Mouse (Mus musculus) embryonic stem cell, embryonic (primary cell): ENCODE measurements around the gene Rtn1.

Experiments
- CTCF ChIA-PET, 4 experiments: fragments of 300-600 bp in 2 of 4; fragments of 350-600 bp in 2 of 4; sonication (Branson Sonifier 250); formaldehyde crosslinking; loops; one replicate each; lab custom pipeline; 2022; ENCODE audit warnings: inconsistent platforms in 2 of 4; lab: Charles Lee
- POLR2A ChIA-PET, 4 experiments: fragments of 300-600 bp in 2 of 4; fragments of 350-600 bp in 2 of 4; sonication (Branson Sonifier 250); formaldehyde crosslinking; loops; one replicate each; lab custom pipeline; 2022; ENCODE audit warnings: antibody characterized with exemption in 4 of 4, inconsistent platforms in 1 of 4; lab: Charles Lee

Gene Rtn1

DNA sequence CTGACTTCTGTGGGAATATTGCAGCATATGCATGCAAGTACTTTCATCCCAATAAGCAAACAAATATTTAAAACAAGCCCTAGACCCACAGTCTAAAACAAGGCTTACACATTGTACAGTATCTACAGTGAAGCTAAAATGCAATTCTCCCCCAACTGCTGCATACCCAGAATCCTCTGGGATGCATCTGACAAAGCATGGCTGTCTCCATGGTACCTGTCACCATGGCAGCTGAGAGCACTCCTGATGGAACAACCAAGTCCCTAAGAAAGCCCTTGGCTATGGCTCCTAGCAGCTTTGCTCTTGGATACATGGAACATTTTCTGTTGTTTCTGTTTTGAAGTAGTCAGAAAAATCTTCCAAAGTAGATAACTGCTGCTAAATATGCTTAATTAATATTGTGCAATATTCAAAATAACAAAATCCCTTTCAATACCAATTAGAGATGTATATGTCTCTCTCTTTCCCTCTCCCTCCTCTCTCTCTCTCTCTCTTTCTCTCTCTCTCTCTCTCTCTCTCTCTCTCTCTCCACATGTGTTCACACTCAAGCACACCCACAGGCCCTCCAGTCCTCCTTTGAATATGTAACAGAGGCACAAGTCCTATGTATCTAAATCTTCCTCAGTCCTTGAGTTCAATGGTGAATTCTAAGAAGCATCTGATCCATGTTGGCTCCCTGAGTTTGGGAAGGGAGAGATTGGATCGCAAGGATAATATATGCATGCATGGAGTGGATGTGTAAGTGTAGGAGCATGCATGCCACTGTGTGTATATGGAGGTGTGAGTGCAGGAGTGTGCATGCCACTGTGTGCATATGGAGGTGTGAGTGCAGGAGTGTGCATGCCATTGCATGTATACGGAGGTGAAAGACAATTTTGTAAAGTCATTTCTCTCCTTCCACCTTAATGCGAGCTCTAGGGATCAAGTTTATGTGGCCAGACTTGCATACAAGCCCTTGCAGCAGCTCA is 143.3 kb downstream of the Rtn1 start:
- ChIA-PET CTCF (interaction anchor here in 3 of 4 experiments (0.6 to 1.5 kb wide), 3 partner anchors 19 to 211 kb away, joined by 3 read pairs; no protein-coding TSS in a partner anchor), POLR2A (interaction anchor here in 1 of 4 experiments (1.2 kb wide), 1 partner anchor 119 kb away, joined by 3 read pairs; no protein-coding TSS in a partner anchor)

DNA sequence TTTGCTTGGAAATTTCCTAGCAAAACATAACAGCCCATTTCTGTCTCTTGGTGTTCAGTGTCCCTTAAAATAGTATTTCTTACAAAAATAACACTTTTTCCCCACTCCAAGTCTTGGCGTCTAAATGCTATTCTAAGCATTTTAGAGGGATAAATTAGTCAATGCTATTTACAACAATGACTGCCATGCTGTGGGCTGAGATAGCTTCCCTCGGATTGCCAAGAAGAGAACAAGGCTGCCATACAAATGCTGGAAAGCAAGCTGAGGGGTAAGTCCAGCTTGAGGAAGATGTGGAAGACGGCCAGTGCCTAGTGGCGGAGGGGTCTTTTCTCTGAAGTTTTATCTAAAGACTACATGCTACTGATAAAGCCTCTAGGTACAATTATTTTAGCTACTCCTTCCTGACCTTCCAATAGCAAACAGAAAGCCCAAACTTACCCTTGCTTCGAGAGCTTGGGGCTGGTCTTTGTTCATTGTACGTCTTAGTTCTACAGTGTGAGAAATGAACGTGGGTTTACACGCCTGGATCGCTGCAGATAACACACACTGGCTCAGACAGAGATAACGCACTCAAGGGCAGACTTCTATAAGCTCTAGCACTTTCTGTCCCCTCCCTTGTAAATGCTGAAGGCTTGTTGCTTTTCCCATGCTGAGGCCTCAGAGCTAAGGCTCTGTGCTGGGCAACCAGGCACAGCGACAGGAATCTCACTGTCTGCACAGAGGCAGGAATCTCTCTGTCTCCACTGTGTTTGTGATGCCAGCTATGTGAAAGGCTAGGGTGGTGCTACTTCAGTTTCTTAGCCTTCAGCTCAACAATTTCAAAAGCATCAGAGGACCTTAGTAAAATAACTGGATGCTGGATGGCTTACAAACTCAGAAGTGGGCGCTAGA is 145.4 kb downstream of the Rtn1 start:
- ChIA-PET CTCF (interaction anchor here in 2 of 4 experiments (0.6 to 1.5 kb wide), 3 partner anchors 17 to 835 kb away, joined by 3 read pairs; no protein-coding TSS in a partner anchor), POLR2A (interaction anchor here in 2 of 4 experiments (0.8 to 1.1 kb wide), 2 partner anchors 86 to 393 kb away, joined by 3 to 5 read pairs; no protein-coding TSS in a partner anchor)

DNA sequence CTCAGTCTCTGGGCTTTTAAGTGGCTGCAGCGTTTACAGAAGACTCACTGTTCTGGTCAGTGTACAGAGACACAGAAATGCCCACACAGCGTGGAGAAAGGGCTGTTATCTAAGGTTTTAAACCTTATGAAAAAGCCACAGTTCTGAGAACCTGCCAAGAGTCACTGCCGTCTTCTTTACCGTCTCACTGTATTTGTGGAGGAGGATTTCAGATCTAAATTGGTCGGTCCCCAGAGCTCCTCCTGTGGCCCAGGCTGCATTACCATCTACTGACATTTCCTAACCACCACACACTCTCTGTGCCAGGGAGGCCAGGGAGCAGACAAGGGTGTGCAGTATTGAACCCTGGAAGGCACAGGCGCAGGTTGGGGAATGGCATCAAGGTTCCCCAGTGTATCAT is 151.9 kb downstream of the Rtn1 start:
- CTCF ChIA-PET: interaction anchor here in 2 of 4 experiments (0.6 to 0.7 kb wide), 2 partner anchors 394 kb away, joined by 3 to 8 read pairs; no protein-coding TSS in a partner anchor
- POLR2A ChIA-PET: interaction anchor here in 3 of 4 experiments (0.6 to 0.7 kb wide), 3 partner anchors 11 to 765 kb away, joined by 3 to 5 read pairs (median 3); no protein-coding TSS in a partner anchor

DNA sequence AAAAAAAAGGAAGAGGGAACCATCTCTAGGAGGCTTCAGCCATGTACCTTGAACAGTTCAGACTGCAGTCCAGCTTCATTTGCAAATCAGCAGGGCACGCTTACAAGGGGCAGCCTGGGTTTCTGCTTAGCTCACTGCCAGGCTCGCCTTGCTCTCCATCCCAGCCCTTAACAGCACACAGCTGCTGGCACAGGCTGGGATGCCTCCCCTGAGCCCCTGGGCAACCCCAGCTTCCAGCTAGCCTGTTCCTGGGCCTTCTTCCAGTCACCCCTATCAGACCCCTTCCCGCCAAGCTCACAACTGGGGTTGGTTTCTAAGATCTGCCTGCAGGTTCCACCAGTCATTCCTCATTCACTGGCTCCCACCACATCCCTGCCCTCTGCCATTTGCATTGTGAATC is 155.8 kb downstream of the Rtn1 start:
- CTCF ChIA-PET: no interaction called here
- POLR2A ChIA-PET: interaction anchor here in 1 of 4 experiments (0.7 to 1.0 kb wide), 2 partner anchors 14 to 137 kb away, joined by 3 to 4 read pairs; no protein-coding TSS in a partner anchor

DNA sequence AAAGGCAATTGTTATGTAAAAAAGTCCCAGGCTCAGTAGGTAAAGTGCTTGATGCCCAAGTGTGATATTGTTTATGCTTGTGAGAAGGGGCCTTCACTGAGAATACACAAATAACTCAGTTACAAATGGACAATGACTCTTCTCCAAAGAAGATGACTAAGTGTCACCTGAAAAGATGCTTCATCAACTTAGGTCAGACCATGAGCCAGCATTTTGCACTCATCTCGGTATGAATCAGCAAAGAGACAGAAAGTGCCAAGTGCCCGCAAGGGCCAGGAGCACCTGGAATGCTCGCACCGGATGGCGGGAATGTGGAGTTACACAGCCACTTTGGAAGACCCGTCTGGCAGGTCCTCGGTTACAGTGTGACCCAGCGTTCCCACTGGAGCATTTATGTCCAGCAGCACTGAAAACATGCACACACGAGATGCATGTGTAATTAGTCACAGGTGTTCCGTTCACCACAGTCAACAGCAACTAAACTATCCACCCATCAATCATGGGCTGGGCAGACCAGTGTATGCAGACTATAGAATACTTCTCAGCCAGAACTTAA is 156.9 kb downstream of the Rtn1 start:
- ChIA-PET CTCF (no interaction called here), POLR2A (no interaction called here)

DNA sequence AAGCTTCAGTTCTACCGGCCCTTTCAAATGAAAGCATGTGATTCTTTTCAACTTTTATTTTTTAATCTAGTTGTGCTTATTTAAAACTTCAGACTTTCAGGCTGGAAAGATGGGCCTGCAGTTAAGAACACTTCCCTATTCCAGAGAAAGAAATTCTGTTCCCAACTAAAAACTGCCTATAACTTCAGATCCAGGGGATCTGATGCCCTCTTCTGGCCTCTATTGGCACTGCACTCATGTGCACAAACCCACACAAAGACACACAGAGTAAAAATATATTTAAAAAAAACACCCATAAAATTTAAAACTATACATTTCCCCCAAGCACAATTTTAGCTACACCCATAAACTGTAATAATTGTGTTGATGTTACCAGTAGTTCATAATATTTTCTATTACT is 163.9 kb downstream of the Rtn1 start:
- POLR2A ChIA-PET: no interaction called here
- CTCF ChIA-PET: interaction anchor here in 1 of 4 experiments (1.2 kb wide), 1 partner anchor 140 kb away, joined by 6 read pairs; no protein-coding TSS in a partner anchor

DNA sequence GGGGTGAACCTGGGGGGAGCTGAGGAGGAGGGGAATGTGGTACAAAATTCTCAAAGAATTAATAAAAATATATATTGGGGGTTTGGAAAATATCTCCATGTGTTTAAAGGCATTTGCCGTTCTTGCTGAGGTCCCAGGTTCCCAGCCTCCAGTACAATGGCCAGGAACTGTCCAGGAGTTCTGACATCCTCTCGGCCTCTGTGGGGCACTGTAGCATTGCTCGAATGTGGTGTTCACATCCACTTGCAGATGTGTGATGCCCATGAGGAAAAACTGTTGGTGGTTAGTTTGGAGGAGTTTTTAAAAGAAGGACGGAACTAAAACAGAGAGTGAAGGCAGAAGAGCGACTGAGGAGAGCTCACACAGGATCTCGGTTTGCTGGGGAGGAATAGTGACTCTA is 166.0 kb downstream of the Rtn1 start:
- CTCF ChIA-PET: interaction anchor here in 1 of 4 experiments (0.7 kb wide), 1 partner anchor 138 kb away, joined by 3 read pairs; no protein-coding TSS in a partner anchor
- POLR2A ChIA-PET: no interaction called here

DNA sequence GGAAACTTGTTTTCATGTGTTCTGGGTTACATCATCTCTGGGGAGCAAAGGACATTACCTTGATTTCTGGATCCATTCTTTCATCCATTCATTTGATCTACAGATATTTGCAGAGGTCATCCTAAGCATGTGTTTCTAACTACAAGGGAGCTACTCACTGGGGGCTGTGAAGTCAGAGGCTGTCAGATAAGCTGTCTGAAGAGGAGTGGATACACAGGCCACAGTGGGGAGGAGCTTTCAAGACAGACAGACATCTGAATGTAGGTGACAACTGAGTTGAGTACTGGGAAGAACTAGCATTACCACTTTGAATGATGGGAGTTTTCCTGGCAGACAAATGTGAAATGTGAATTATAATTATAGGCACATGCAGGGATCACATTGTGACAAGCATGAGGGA is 168.3 kb downstream of the Rtn1 start:
- POLR2A ChIA-PET: no interaction called here
- CTCF ChIA-PET: no interaction called here

DNA sequence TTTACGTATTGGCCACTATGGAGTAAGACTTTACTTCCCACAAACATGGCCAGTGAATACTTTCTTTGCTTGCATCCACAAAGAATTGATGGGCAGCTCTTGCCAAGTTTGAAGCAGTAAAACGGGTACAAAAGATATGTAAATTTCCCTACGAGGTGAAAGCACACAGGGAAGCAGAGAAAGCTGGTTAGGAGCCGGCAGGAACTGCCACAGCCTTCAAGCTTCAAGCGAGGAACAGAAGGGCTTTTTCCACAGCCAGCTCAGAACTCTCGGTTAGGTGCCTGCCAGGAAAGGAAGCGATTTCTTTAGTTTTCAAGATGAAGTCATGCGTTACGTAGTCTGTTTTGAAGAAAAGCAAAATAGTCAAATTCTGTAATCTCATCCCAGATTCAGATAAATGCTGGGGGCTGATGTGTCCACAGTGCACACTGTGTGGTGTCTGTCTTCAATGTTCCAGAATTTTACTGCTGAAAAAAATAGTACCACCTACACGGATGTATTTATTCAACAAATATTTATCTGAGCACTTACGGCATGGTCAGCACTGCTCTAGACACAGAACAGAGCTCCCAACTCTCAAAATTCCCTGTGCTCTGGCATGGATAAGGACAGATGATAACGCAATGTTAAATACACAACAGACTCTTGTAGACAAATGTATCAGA is 169.5 kb downstream of the Rtn1 start:
- CTCF ChIA-PET: interaction anchor here in 1 of 4 experiments (0.9 kb wide), 1 partner anchor 135 kb away, joined by 3 read pairs; no protein-coding TSS in a partner anchor
- POLR2A ChIA-PET: interaction anchor here in 2 of 4 experiments (1.1 to 1.3 kb wide), 3 partner anchors 14 to 16 kb away, joined by 3 read pairs; no protein-coding TSS in a partner anchor

DNA sequence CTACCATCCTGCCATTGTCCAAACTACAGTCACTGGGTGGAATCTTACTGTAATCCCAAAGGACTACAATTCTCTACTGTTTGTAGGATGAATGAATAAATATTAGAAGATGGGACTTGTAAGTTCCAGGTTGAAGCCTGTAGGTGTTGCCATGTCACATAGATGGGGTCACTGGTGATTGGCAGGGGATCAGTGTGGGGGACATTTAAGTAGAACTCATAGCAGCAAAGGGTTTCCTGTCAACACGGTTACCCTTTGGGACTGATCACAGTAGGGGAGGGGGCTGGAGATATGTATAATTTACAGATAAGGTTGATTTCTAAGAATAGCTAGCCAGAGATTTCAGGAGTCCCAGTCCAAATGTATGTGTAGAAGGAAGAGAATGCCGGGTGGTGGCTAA is 171.6 kb downstream of the Rtn1 start:
- ChIA-PET POLR2A (interaction anchor here in 3 of 4 experiments (0.6 to 1.8 kb wide), 4 partner anchors 14 to 541 kb away, joined by 3 to 9 read pairs (median 4); partner anchors contain the start of genes Jkamp (in 1 of the 3) and L3hypdh (in 1 of the 3)), CTCF (interaction anchor here in 2 of 4 experiments (0.6 to 0.7 kb wide), 2 partner anchors 876 to 1035 kb away, joined by 4 to 5 read pairs; no protein-coding TSS in a partner anchor)

DNA sequence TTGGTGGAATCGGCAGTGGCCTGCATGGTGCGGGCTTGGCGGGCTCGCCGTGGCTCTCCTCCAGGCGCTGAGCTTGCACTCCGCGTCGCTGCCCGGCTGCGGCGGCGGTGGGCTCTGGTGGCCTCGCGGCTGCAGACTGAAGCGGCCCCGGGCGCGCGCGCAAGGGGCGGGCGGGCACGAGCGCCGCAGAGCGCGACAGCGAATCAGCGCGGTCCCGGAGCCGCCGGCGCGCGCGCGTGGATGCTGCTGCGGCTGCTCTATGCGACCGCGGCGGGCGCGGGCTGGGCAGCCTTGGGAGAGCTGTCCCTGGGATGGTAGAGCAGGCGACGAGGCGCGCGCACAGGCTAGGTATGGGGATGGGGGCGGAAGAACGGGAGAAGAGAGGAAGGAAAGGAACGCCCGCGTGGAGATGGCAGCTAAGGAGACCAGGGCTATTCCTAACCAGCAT is 172.3 kb downstream of the Rtn1 start:
- ChIA-PET CTCF (interaction anchor here in 1 of 4 experiments (1.0 kb wide), 1 partner anchor 132 kb away, joined by 3 read pairs; no protein-coding TSS in a partner anchor), POLR2A (interaction anchor here in 3 of 4 experiments (0.6 to 1.8 kb wide), 4 partner anchors 13 to 541 kb away, joined by 3 to 9 read pairs (median 4); partner anchors contain the start of genes Jkamp (in 1 of the 3) and L3hypdh (in 1 of the 3))

DNA sequence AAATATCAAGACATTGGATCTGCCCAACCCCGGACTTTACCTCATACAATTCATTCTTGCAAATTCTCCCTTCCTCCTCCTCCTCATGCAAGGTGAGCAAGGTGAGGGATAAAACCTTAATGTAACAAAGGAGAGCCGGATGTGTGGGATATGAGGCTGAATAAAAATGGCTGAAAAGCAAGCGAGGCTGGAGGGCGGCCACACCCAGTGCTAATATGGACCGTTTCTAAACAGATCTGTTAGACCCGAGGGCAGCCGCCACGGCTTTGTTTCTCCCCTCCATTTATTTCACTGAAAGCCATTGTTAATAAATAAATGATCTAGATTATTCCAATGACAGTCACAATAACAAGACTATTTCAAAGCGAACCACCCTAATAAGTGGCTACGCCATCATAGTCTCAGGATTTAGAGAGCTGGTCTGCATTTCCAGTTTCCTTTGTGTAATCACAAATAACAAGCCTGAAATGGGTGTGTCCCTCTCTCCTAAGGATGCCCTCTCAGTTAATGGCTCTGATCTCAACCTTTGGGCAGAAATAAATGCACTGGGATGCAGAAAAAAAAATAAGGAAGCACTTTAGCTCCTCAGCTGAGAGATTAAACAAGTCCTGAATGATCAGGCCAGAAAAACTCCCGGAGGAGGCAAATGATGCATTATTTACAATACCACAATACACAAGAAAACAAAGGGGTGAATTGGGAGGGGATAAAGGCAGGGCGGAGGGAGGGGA is 173.1 kb downstream of the Rtn1 start:
- ChIA-PET POLR2A (interaction anchor here in 2 of 4 experiments (1.1 to 1.8 kb wide), 3 partner anchors 12 to 152 kb away, joined by 3 to 5 read pairs (median 3); partner anchors contain the start of genes Jkamp (in 1 of the 2) and L3hypdh (in 1 of the 2)), CTCF (interaction anchor here in 1 of 4 experiments (1.0 kb wide), 1 partner anchor 131 kb away, joined by 3 read pairs; no protein-coding TSS in a partner anchor)

DNA sequence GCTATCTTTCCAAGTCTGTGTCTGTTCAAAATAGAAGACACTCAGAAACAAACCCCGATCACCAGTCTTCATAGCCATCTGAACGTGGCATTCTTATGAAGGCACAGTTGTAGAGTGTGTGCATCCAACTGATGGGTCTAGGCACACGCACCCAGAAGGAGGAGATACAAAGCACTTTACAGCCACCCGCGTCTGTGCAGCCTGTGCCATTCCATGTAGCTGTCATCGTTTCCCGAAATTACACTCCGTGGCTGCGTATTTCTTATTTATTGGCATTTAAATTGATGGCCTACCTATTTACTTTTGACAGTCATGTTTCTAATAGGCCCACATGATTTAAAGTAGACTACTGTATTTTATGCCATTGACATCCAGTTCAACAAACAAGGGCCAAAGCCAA is 173.9 kb downstream of the Rtn1 start:
- CTCF ChIA-PET: no interaction called here
- POLR2A ChIA-PET: interaction anchor here in 1 of 4 experiments (1.3 kb wide), 1 partner anchor 12 kb away, joined by 3 read pairs; no protein-coding TSS in a partner anchor

DNA sequence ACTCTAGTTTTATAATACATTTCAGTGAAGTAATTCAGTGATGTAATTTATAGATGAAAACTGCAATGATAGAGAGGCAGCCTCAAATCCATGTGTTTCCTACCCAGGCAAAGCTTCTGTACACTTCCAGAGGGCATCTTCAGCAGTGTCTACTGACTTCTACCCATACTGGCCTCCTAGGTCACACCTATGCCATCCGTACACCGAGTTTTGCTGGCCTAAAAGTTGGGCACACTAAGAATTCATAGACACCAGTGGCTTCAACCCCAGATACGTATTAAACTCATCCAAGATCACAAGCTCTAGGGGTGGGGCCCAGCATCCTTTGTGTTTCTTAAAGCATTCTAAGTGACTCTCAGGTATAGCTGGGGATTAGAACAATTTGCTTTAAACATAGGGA is 174.7 kb downstream of the Rtn1 start:
- ChIA-PET POLR2A (interaction anchor here in 2 of 4 experiments (0.6 to 1.3 kb wide), 2 partner anchors 11 to 16 kb away, joined by 3 read pairs; no protein-coding TSS in a partner anchor), CTCF (interaction anchor here in 1 of 4 experiments (0.5 kb wide), 1 partner anchor 275 kb away, joined by 3 read pairs; no protein-coding TSS in a partner anchor)

DNA sequence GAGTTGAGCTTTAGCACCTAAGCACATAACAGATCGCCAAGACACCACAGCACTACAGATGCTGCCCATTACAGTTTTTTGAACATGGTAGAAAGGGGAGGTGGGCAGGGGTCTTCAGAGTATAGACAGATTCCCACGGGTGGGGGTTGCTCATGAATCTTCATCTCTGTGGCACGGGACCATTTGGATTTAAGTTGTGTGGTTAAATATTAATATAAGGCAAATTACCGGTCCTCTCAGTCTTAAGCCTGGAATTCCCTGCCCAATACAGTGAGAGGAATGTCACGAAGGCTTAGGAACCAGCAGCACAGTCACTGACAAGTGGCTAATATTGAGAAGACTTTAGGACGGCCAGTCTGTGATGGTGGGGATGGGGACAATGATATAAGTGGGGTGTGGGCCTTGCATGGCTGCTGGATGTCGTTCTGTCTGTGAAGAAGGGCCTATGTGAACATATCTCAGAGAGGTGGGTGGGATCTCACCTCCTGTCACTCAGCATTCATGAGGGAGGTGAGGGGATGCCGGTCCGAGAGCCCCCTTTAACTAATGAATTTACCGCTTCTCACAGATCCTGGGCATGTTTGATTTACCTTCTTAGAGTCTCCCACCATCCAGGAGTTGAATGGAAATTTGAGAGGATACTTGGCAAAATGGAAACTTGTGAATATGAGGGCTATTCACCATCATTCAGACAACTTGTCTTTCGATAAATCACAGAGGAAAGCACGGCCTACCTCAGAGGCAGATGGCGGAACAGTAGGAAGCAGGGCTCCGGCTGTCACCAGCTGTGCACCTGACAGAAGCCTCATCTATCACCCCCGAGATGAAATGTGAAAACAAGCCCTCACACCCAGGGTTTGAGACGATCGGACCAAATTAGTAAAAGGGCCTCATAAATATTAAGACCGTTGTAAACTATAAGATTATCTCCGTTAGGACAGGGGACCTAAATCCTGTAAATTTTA is 175.7 kb downstream of the Rtn1 start:
- CTCF ChIA-PET: no interaction called here
- POLR2A ChIA-PET: interaction anchor here in 2 of 4 experiments (0.5 to 0.6 kb wide), 2 partner anchors 10 to 17 kb away, joined by 3 read pairs; no protein-coding TSS in a partner anchor
